Mouse (Mus musculus) midbrain, embryonic 15.5 days (tissue): ENCODE data around the gene Zfp704. TPM values are rescaled to one million over a fixed set of nuclear protein-coding genes. Genes with fewer than 3 reads are reported as not detected.
A peak's percentile ranks its signal among the peaks of the same experiment; 100 is the strongest.

Experiments used
- ATAC-seq: fragments of 200-750 bp; cut with Nextera tagmentation; replicated peaks from 2 replicates; pipeline ENCODE4 v1.8.0; 2017; ENCODE audit warnings: moderate TSS enrichment
- H3K27ac ChIP-seq: fragments of 300-500 bp; sonication (generic); 2 replicates; pipeline ENCODE4 v1.5.1; 2015; ENCODE audit warnings: mild to moderate bottlenecking, inconsistent platforms
- H3K27me3 ChIP-seq: fragments of 300-500 bp; sonication (generic); replicated peaks from 2 replicates; pipeline ENCODE4 v1.6.1; 2015; ENCODE audit warnings: inconsistent platforms
- H3K36me3 ChIP-seq: fragments of 300-500 bp; sonication (generic); replicated peaks from 2 replicates; pipeline ENCODE4 v1.6.1; 2015; ENCODE audit warnings: inconsistent platforms
- H3K4me1 ChIP-seq: fragments of 300-500 bp; sonication (generic); 2 replicates; pipeline ENCODE4 v1.6.1; 2015; ENCODE audit warnings: inconsistent platforms
- H3K4me2 ChIP-seq: fragments of 300-500 bp; sonication (generic); 2 replicates; pipeline ENCODE4 v1.6.1; 2015; ENCODE audit warnings: inconsistent platforms, mild to moderate bottlenecking, moderate library complexity
- H3K4me3 ChIP-seq: fragments of 300-500 bp; sonication (generic); 2 replicates; pipeline ENCODE4 v1.5.1; 2015; ENCODE audit warnings: mild to moderate bottlenecking, inconsistent platforms
- H3K9ac ChIP-seq: fragments of 300-500 bp; sonication (generic); 2 replicates; pipeline ENCODE4 v1.6.1; 2015; ENCODE audit warnings: mild to moderate bottlenecking, inconsistent platforms
- H3K9me3 ChIP-seq: fragments of 300-500 bp; sonication (generic); 2 replicates; pipeline ENCODE4 v1.6.1; 2016; ENCODE audit warnings: inconsistent platforms
- WGBS: fragments of 180-500 bp; shearing (Covaris S2); methylation state at CpG from one replicate; pipeline ENCODE4 v1.1.7; 2015; ENCODE audit warnings: mixed read lengths; 5-methylcytosine and 5-hydroxymethylcytosine counted together
- polyA plus RNA-seq: library from polyadenylated mRNA; unstranded; fragments of >200 nt; fragmentation: Nextera tagmentation; extraction: Ambion mirVana; gene quantifications from 2 replicates; pipeline ENCODE4 v1.2.1, GENCODE M21; 2015

Gene Zfp704
- polyA plus RNA-seq, 1 experiment from 2014 or later: 13.8 TPM

DNA sequence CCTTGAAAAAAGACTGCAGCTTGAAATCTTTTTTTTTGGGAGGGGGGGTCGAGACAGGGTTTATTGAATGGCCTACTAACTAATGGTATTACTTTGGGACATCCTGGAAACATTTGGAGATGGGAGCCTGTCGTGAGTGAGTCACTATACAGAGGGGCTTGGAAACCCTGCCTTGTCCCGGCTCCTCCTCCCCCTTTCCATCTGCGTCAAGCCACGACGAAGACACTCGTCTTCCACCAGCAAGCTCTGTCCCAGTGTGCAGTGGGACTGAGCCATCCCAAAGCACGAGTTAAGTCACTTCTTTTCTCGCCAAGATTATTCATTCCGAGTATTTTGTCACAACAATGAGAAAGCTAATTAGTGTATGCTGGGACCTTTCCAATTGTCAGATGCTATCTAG is 61.7 kb downstream of the Zfp704 start:
- no peak overlapping the region for H3K4me3 ChIP-seq
- H3K4me2 ChIP-seq: no peak overlapping the region
- peaks cover 9% of the 10 kb centered on the region for H3K4me1 ChIP-seq
- no peak overlapping the region for H3K27ac ChIP-seq
- H3K9me3 ChIP-seq: no peaks in the 10 kb centered on the region
- ATAC-seq: no peak
- 47% methylated on average over 10 of the region's 10 CpGs for WGBS
- H3K27me3 ChIP-seq: no peaks in the 10 kb centered on the region
- H3K9ac ChIP-seq: no peak overlapping the region
- H3K36me3 ChIP-seq: no peaks in the 10 kb centered on the region

DNA sequence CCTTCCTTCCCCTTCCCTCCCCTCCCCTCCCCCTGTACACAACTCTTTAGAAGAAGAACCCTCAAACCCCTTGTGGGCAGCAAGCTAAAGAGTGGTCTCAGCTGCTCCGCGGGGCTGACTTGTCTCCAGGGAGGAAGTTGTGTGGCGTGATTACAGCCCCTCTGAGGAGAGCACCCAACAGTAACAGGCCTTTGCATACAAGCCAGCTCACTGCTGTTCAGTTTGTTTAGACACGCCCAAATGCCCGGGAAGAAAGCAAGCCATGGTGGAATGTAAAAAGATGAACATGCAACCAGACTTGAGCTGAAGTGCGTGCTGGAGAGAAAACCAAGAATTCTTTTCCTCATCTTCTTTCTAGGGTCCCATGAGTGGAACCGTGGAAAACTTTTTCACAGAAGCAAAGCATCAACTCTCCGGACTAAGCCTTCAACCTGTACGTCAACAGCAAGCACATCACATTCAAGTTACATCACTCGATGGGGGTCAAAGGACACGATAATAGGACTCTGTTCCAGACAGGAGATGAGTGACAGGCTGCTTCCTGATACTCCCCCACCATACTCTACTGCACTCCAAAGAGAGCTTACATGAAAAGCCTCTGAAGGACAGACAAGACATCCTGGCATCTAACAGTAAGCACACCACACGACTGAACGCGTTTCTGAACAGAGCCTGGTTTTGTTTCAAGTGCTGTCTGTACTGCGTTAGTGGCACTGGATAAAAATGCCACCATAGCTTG is 62.8 kb downstream of the Zfp704 start:
- Histone ChIP-seq H3K4me3 (no peak overlapping the region), H3K4me1 (peaks cover 9% of the 10 kb centered on the region), H3K4me2 (no peak overlapping the region), H3K27me3 (no peaks in the 10 kb centered on the region), H3K36me3 (no peaks in the 10 kb centered on the region), H3K9me3 (no peaks in the 10 kb centered on the region), H3K27ac (no peak overlapping the region), H3K9ac (no peak overlapping the region)
- ATAC-seq: 0 out of 2 replicates have a peak, but pooled peaks have one; percentile 29
- WGBS: 46% methylated on average over 15 of the region's 15 CpGs

DNA sequence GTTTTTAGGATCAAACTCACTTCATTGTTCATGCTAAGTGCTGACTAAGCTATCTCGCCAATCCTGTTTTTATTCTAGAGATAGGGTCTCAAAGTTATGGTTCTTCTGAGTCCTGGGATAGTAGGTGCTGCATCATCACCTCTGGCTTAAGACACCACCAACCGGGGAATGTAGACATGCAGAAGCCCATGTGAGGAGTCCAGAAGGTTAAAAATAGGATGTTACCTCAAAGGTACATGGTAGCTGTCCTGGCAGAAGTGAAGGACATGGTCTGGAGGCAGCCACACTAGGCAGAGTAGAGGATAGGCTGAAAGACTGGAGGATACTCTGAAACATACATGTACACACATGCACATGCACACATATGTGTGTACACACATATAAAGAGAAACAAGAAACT is 65.5 kb downstream of the Zfp704 start:
- no peaks in the 10 kb centered on the region for H3K36me3 ChIP-seq
- no peak overlapping the region for H3K4me2 ChIP-seq
- peaks cover 9% of the 10 kb centered on the region for H3K4me1 ChIP-seq
- no peak for ATAC-seq
- no peaks in the 10 kb centered on the region for H3K9me3 ChIP-seq
- H3K4me3 ChIP-seq: no peak overlapping the region
- no peak overlapping the region for H3K9ac ChIP-seq
- H3K27me3 ChIP-seq: no peaks in the 10 kb centered on the region
- WGBS: 91% methylated on average over 2 of the region's 2 CpGs
- H3K27ac ChIP-seq: no peak overlapping the region

DNA sequence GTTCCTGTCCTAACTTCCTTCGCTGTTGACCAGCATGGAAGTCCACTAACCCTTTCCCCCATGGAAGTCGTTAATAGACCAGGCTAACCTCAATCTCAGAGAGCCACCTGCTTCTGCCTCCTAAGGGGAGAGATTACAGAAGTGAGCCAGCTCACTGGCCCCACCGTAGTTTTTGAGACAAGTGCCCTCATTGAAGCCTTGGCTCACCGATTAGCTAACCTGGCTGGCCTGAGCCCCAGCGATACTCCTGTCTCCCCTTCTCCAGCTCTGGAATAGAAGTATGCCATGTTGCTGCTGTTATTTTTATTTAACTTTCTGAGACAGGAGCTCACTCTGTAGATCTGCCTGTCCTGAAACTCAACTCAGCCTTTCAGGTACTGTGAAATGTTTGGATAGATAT is 66.0 kb downstream of the Zfp704 start:
- Histone ChIP-seq H3K9ac (no peak overlapping the region), H3K4me2 (no peak overlapping the region), H3K4me3 (no peak overlapping the region), H3K9me3 (no peaks in the 10 kb centered on the region), H3K4me1 (peaks cover 9% of the 10 kb centered on the region), H3K27ac (no peak overlapping the region), H3K36me3 (no peaks in the 10 kb centered on the region), H3K27me3 (no peaks in the 10 kb centered on the region)
- no peak for ATAC-seq
- WGBS: 89% methylated on average over 5 of the region's 5 CpGs

DNA sequence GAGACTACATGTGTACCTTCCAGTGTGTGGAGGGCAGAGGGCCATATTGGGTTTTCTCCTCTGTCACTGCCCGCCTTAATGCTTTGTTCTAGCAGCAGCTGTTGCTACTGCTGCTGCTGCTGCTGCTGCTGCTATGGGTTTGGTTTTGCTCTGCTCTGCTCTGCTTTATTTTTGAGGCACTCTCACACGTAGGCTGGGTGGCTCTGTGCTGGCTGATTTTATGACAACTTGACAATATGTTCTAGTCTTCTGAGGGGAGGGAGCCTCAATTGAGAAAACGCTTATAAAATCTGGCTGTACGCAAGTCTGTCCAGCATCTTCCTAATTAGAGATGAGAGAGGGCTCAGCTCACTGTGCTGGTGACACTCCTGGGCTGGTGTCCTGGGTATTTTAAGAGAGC is 66.4 kb downstream of the Zfp704 start:
- H3K4me2 ChIP-seq: no peak overlapping the region
- H3K27me3 ChIP-seq: no peaks in the 10 kb centered on the region
- H3K27ac ChIP-seq: no peak overlapping the region
- ATAC-seq: no peak
- H3K4me1 ChIP-seq: peaks cover 9% of the 10 kb centered on the region
- no peaks in the 10 kb centered on the region for H3K9me3 ChIP-seq
- 69% methylated on average over 4 of the region's 4 CpGs for WGBS
- H3K36me3 ChIP-seq: no peaks in the 10 kb centered on the region
- H3K9ac ChIP-seq: no peak overlapping the region
- H3K4me3 ChIP-seq: no peak overlapping the region

DNA sequence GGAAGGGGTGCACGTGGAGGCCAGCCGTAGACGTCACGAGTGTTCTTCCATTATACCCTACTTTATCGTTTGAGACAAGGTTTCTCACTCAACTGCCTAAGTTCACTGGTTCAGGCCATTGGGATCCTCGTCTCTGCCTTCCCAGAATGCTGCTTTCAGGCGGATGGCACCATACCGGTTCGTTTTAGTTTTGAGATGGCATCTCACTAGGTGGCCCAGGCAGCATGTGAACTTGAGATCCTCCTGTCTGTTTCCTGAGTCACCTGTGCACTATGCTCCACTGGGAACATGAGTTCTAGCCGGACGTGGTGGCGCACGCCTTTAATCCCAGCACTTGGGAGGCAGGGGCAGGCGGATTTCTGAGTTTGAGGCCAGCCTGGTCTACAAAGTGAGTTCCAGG is 68.3 kb downstream of the Zfp704 start:
- no peak overlapping the region for H3K27ac ChIP-seq
- H3K4me1 ChIP-seq: 0 out of 2 replicates have a peak, but pooled peaks cover 9% of the 10 kb centered on the region
- H3K4me2 ChIP-seq: no peak overlapping the region
- H3K9ac ChIP-seq: no peak overlapping the region
- H3K9me3 ChIP-seq: no peaks in the 10 kb centered on the region
- H3K36me3 ChIP-seq: no peaks in the 10 kb centered on the region
- H3K4me3 ChIP-seq: no peak overlapping the region
- 91% methylated on average over 14 of the region's 14 CpGs for WGBS
- H3K27me3 ChIP-seq: no peaks in the 10 kb centered on the region
- no peak for ATAC-seq

DNA sequence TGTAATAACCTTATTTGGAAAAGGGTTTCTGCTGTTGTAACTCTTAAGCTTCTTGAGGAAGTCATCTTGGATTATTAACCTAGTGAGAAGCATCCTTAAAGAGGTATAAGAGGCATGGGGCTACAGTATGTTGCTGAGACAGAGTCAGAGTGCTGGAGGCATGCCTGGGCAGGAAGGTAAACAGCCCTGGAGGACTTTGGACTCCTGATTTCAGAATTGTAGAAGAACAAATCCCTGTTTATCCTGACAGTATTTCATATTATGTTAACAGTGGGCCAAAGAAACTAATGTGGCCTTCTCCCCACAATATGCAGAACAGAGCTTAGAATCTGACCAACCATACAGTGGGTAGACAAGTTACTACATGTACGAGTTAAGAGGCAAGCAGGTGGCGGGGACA is 71.4 kb downstream of the Zfp704 start:
- Histone ChIP-seq H3K4me3 (no peak overlapping the region), H3K9ac (no peak overlapping the region), H3K27ac (no peak overlapping the region), H3K27me3 (no peaks in the 10 kb centered on the region), H3K4me2 (no peak overlapping the region), H3K36me3 (no peaks in the 10 kb centered on the region), H3K4me1 (0 out of 2 replicates have a peak, but pooled peaks cover 9% of the 10 kb centered on the region), H3K9me3 (no peaks in the 10 kb centered on the region)
- 98% methylated on average over 2 of the region's 2 CpGs for WGBS
- no peak for ATAC-seq

DNA sequence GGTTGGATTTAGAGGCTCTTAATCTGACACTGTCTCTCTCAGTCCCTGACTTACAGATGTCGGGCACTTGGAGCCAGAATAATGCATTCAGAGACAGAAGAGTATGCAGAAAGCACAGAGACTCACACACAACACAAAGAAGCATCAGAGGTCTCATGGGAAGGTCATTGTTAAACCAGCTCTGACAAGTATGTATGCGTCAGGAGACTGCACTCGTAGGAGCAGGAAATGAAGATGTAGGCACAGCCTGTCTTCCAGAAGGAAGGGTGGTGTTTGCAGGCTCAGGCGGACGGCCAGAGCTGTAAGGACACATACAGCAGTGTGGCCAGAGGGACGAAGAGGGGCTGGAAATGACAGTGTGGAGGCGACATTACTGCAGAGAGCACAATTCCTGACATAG is 72.0 kb downstream of the Zfp704 start:
- no peaks in the 10 kb centered on the region for H3K27me3 ChIP-seq
- H3K4me2 ChIP-seq: no peak overlapping the region
- no peak for ATAC-seq
- WGBS: 65% methylated on average over 7 of the region's 7 CpGs
- H3K4me3 ChIP-seq: no peak overlapping the region
- H3K36me3 ChIP-seq: no peaks in the 10 kb centered on the region
- no peak overlapping the region for H3K27ac ChIP-seq
- H3K9me3 ChIP-seq: no peaks in the 10 kb centered on the region
- H3K4me1 ChIP-seq: 0 out of 2 replicates have a peak, but pooled peaks cover 6% of the 10 kb centered on the region
- H3K9ac ChIP-seq: no peak overlapping the region

DNA sequence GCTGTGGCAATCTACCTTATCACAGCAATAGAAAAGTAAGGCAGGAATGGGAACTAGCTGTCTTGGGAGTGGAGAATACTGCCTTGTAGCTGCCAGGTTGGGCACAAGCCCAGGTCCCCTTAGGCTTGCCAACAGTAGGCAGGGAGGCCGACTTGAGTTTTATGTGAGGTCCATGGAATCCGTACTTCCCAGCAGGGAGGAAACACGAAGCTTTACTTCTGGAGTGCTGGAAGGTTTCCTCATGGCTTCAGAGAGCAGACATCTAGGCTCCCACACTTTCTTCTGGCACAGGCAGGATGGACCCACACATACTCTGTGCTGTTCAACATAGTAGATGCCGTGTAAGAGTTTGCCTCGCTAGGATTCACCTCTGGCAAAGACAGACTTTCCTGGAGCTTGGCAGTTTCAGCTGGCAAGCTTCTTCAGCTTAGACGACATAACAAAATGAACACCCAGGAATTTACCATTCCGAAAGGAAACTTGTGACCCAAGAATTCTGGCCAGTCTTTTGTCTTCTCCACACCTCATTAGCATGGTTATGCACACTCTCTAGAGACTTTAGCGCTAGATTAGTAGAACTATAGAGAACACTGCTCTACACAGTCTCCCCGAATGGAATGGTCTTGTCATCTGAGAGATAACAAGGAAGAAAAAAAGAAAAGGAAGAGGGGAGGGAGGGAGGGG is 79.6 kb downstream of the Zfp704 start:
- H3K27ac ChIP-seq: no peak overlapping the region
- ATAC-seq: no peak

DNA sequence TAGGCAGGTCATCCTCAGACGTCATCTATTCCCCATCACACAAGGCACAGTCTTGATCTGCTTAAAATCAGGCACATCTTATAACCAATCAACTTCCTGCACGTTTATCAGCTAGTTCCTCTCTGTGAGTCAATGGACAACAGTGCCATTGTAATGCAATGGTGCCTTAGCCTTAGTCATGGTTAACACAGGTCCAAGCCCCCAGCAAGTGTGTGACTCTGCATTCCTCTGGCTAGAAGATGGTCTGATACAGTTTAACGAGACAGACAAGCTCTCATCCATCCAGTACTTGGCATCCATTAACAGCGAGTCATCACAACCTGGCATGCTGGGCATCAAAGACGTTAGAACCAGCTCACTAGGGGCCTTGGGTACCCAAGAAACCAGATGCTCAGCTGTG is 85.5 kb downstream of the Zfp704 start:
- Histone ChIP-seq H3K27ac (0 out of 2 replicates have a peak overlapping the region, but pooled peaks have one; percentile 55), H3K4me1 (peaks cover 32% of the 10 kb centered on the region), H3K4me3 (no peak overlapping the region), H3K4me2 (no peak overlapping the region), H3K9me3 (no peaks in the 10 kb centered on the region), H3K27me3 (no peaks in the 10 kb centered on the region), H3K36me3 (no peaks in the 10 kb centered on the region), H3K9ac (no peak overlapping the region)
- 67% methylated on average over 5 of the region's 5 CpGs for WGBS
- no peak for ATAC-seq

More for the DNA sequence above, 79.6 kb downstream of the Zfp704 start:
- 63% methylated on average over 9 of the region's 9 CpGs for WGBS
- H3K9me3 ChIP-seq: no peaks in the 10 kb centered on the region
- no peaks in the 10 kb centered on the region for H3K27me3 ChIP-seq
- H3K36me3 ChIP-seq: no peaks in the 10 kb centered on the region
- H3K4me3 ChIP-seq: no peak overlapping the region
- no peak overlapping the region for H3K9ac ChIP-seq
- H3K4me1 ChIP-seq: no peaks in the 10 kb centered on the region
- no peak overlapping the region for H3K4me2 ChIP-seq

DNA sequence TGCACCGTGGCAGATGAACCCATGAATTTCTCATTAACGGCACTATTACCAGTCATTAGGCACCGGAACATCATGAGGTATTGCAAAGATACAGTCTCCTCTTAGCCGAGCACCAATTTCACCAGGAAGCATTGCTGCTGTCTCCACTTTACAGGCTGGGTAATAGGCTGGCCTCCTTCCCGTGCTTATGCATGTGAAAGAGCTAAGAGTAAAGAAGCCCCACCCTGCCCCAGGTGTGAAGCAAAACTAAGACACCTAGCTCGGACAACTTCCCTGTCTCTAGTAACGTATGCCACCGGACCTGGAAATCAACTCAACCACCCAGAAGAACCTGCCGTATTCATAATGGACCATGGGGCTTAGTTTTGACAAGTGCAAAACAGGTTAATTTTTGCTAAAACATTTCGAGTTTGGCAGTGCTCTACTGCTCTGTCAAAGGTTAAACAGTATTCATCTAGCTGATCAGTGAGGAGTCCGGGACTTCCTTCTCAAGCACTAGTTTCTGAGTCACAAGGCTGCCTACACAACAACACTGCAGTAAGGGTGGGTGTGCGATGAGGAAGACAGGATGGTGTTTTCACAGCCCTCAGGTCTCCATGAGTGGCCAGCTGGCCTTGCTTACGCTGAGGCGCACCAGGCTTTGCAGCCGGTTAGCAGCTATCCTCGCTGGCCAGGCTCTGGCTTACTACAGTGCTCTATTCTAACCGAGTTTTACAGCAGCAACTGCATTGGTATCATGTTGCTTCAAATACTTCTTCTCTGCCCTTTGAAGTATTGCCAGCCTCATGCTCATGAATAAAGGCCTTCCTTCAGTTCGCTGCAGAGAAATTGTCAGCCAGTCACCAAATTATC is 86.6 kb downstream of the Zfp704 start:
- peak overlapping the region; percentile 55 for H3K27ac ChIP-seq

DNA sequence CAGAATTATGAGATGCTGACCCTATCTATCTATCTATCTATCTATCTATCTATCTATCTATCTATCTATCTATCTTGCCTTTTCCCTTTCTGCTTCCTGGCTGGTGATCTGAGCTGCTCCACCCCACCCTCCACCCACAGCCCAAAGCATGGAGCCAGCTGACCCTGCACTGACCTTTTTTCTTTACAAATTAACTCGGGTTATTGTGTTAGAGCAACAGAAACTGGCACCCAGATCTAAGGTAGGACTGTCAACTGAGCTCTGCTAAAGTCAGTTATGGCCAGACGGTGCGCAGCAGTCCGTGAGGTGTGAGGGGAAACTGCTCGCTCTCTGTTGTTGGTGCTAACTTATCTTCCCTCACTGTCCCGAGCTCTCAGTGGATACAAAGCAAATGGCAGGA is 87.9 kb downstream of the Zfp704 start:
- H3K4me3 ChIP-seq: no peak overlapping the region
- no peaks in the 10 kb centered on the region for H3K27me3 ChIP-seq
- no peak overlapping the region for H3K9ac ChIP-seq
- no peaks in the 10 kb centered on the region for H3K9me3 ChIP-seq
- ATAC-seq: no peak
- H3K4me2 ChIP-seq: no peak overlapping the region
- no peaks in the 10 kb centered on the region for H3K36me3 ChIP-seq
- 66% methylated on average over 6 of the region's 6 CpGs for WGBS
- H3K4me1 ChIP-seq: peaks cover 37% of the 10 kb centered on the region
- H3K27ac ChIP-seq: no peak overlapping the region

More for the DNA sequence above, 86.6 kb downstream of the Zfp704 start:
- H3K4me2 ChIP-seq: no peak overlapping the region
- H3K27me3 ChIP-seq: no peaks in the 10 kb centered on the region
- peak; percentile 63 for ATAC-seq
- no peak overlapping the region for H3K4me3 ChIP-seq
- no peaks in the 10 kb centered on the region for H3K9me3 ChIP-seq
- H3K9ac ChIP-seq: no peak overlapping the region
- no peaks in the 10 kb centered on the region for H3K36me3 ChIP-seq
- 62% methylated on average over 18 of the region's 18 CpGs for WGBS
- peaks cover 37% of the 10 kb centered on the region for H3K4me1 ChIP-seq
